Mouse (Mus musculus) neural tube, embryonic 13.5 days (tissue): ENCODE measurements around the gene Hist1h4i. TPM values are rescaled to one million over a fixed set of nuclear protein-coding genes. Genes with fewer than 3 reads are reported as not detected.
"Not testable (repeated sequence)": the region's sequence is repeated elsewhere in the genome, so short reads cannot be mapped to it uniquely, and the experiment has no call there.

ENCODE experiments used
- ATAC-seq: fragments of 200-750 bp; cut with Nextera tagmentation; 2 replicates; pipeline ENCODE4 v1.8.0; 2017; ENCODE audit warnings: low read depth, mild to moderate bottlenecking, moderate TSS enrichment, moderate library complexity
- H3K27ac ChIP-seq: fragments of 300-500 bp; sonication (generic); replicated peaks from 2 replicates; pipeline ENCODE4 v1.5.1; 2015; ENCODE audit warnings: moderate library complexity, mild to moderate bottlenecking, inconsistent platforms
- H3K27me3 ChIP-seq: fragments of 300-500 bp; sonication (generic); 2 replicates; pipeline ENCODE4 v1.6.1; 2015; ENCODE audit warnings: mild to moderate bottlenecking, inconsistent platforms
- H3K36me3 ChIP-seq: fragments of 300-500 bp; sonication (generic); 2 replicates; pipeline ENCODE4 v1.6.1; 2015; ENCODE audit warnings: mild to moderate bottlenecking, inconsistent platforms
- H3K4me1 ChIP-seq: fragments of 300-500 bp; sonication (generic); replicated peaks from 2 replicates; pipeline ENCODE4 v1.6.1; 2015; ENCODE audit warnings: inconsistent platforms
- H3K4me2 ChIP-seq: fragments of 300-500 bp; sonication (generic); 2 replicates; pipeline ENCODE4 v1.6.1; 2015; ENCODE audit warnings: inconsistent platforms, mild to moderate bottlenecking, moderate library complexity
- H3K4me3 ChIP-seq: fragments of 300-500 bp; sonication (generic); 2 replicates; pipeline ENCODE4 v1.5.1; 2015; ENCODE audit warnings: mild to moderate bottlenecking, inconsistent platforms
- H3K9ac ChIP-seq: fragments of 300-500 bp; sonication (generic); 2 replicates; pipeline ENCODE4 v1.6.1; 2015; ENCODE audit warnings: moderate library complexity, mild to moderate bottlenecking, inconsistent platforms
- H3K9me3 ChIP-seq: fragments of 300-500 bp; sonication (generic); 2 replicates; pipeline ENCODE4 v1.6.1; 2016; ENCODE audit warnings: inconsistent platforms
- WGBS: fragments of 180-500 bp; shearing (Covaris S2); methylation state at CpG from one replicate; pipeline ENCODE4 v1.1.7; 2015; 5-methylcytosine and 5-hydroxymethylcytosine counted together
- polyA plus RNA-seq: library from polyadenylated mRNA; unstranded; fragments of >200 nt; fragmentation: Nextera tagmentation; extraction: Ambion mirVana; gene quantifications from 2 replicates; pipeline ENCODE4 v1.2.1, GENCODE M21; 2015

Hist1h4i gene
- polyA plus RNA-seq, 1 experiment from 2014 or later: 10.1 TPM

GRCm38 (mm10) chr13:22043503-22044431 is 2.6 kb upstream of the Hist1h4i start:
- Histone ChIP-seq H3K36me3 (no peaks in the 10 kb centered on the region), H3K27me3 (no peaks in the 10 kb centered on the region), H3K9me3 (no peaks in the 10 kb centered on the region), H3K4me1 (peaks cover 29% of the 10 kb centered on the region), H3K27ac (peak overlapping the region; percentile 87), H3K4me3 (peak overlapping the region; percentile 39), H3K4me2 (peak overlapping the region; percentile 78), H3K9ac (peak overlapping the region; percentile 67)
- 1% methylated on average over 13 of the region's 14 CpGs for WGBS
- peak; percentile 29 for ATAC-seq

GRCm38 (mm10) chr13:22042568-22043502 is 1.7 kb upstream of the Hist1h4i start, which contains the start of the genes Hist1h2ag and Hist1h2bj:
TSS of gene Hist1h2ag (minus strand) at chr13:22042944.
TSS of gene Hist1h2bj (plus strand) at chr13:22043214.
- not testable (repeated sequence) for H3K9me3 ChIP-seq, H3K27me3 ChIP-seq, H3K36me3 ChIP-seq
- ATAC-seq: peak; percentile 94
- H3K4me3 ChIP-seq: peak within 1 kb of the TSS; percentile 39
- WGBS: under 1% methylated on average over 45 of the region's 80 CpGs
- H3K9ac ChIP-seq: peak within 1 kb of the TSS; percentile 67
- H3K4me1 ChIP-seq: peaks cover 29% of the 10 kb centered on the region
- H3K27ac ChIP-seq: peak within 1 kb of the TSS; percentile 88
- H3K4me2 ChIP-seq: peak within 1 kb of the TSS; percentile 78

GRCm38 (mm10) chr13:22041651-22042567 is 747 bp upstream of the Hist1h4i start:
- Histone ChIP-seq H3K27ac (peak overlapping the region; percentile 88), H3K4me3 (peak overlapping the region; percentile 38), H3K9me3 (no peaks in the 10 kb centered on the region), H3K4me2 (peak overlapping the region; percentile 78), H3K9ac (peak overlapping the region; percentile 64), H3K27me3 (no peaks in the 10 kb centered on the region), H3K36me3 (no peaks in the 10 kb centered on the region), H3K4me1 (peaks cover 30% of the 10 kb centered on the region)
- WGBS: 3% methylated on average over 13 of the region's 13 CpGs
- ATAC-seq: no peak; the same call in 1 of the 2 replicates

- peak overlapping the region; percentile 78 for H3K4me2 ChIP-seq
- under 1% methylated on average over 20 of the region's 24 CpGs for WGBS
- peaks cover 38% of the 10 kb centered on the region for H3K4me1 ChIP-seq
- H3K36me3 ChIP-seq: no peaks in the 10 kb centered on the region
- H3K27me3 ChIP-seq: no peaks in the 10 kb centered on the region
- ATAC-seq: 0 out of 2 replicates have a peak, but pooled peaks have one; percentile 6
- H3K4me3 ChIP-seq: peak overlapping the region; percentile 41
- H3K9me3 ChIP-seq: no peaks in the 10 kb centered on the region
- H3K27ac ChIP-seq: peak overlapping the region; percentile 88
- H3K9ac ChIP-seq: peak overlapping the region; percentile 66
Measured at GRCm38 (mm10) chr13:22040464-22041141, 559 bp downstream of the Hist1h4i start.

- H3K27me3 ChIP-seq: no peaks in the 10 kb centered on the region
- peak overlapping the region; percentile 78 for H3K4me2 ChIP-seq
- WGBS: 11% methylated on average over 2 of the region's 2 CpGs
- no peak overlapping the region; the same call in 1 of the 2 replicates for H3K9ac ChIP-seq
- H3K4me3 ChIP-seq: peak overlapping the region; percentile 41
- no peak for ATAC-seq
- H3K4me1 ChIP-seq: peaks cover 39% of the 10 kb centered on the region
- no peaks in the 10 kb centered on the region for H3K36me3 ChIP-seq
- no peaks in the 10 kb centered on the region for H3K9me3 ChIP-seq
- no peak overlapping the region for H3K27ac ChIP-seq
Measured at GRCm38 (mm10) chr13:22039951-22040463, 1.2 kb downstream of the Hist1h4i start.

GRCm38 (mm10) chr13:22039364-22039763 is 1.8 kb downstream of the Hist1h4i start:
- Histone ChIP-seq H3K4me1 (peaks cover 41% of the 10 kb centered on the region), H3K4me2 (no peak overlapping the region), H3K27ac (no peak overlapping the region), H3K36me3 (no peaks in the 10 kb centered on the region), H3K27me3 (no peaks in the 10 kb centered on the region), H3K9ac (no peak overlapping the region), H3K4me3 (no peak overlapping the region), H3K9me3 (no peaks in the 10 kb centered on the region)
- 59% methylated on average over 5 of the region's 5 CpGs for WGBS
- no peak for ATAC-seq

- no peaks in the 10 kb centered on the region for H3K27me3 ChIP-seq
Measured at GRCm38 (mm10) chr13:22037415-22037814, 3.7 kb downstream of the Hist1h4i start.

GRCm38 (mm10) chr13:22036986-22037385 is 4.2 kb downstream of the Hist1h4i start:
- 0 out of 2 replicates have a peak overlapping the region, but pooled peaks have one; percentile 74 for H3K27ac ChIP-seq
- H3K4me1 ChIP-seq: peaks cover 35% of the 10 kb centered on the region
- ATAC-seq: no peak
- H3K9me3 ChIP-seq: no peaks in the 10 kb centered on the region
- peak overlapping the region; percentile 72 for H3K4me2 ChIP-seq
- peak overlapping the region; percentile 42; the same call in 1 of the 2 replicates for H3K4me3 ChIP-seq
- WGBS: 64% methylated on average over 3 of the region's 3 CpGs
- H3K36me3 ChIP-seq: no peaks in the 10 kb centered on the region
- no peaks in the 10 kb centered on the region for H3K27me3 ChIP-seq
- peak overlapping the region; percentile 70 for H3K9ac ChIP-seq

More at GRCm38 (mm10) chr13:22037415-22037814, 3.7 kb downstream of the Hist1h4i start:
- Histone ChIP-seq H3K9ac (no peak overlapping the region), H3K4me2 (0 out of 2 replicates have a peak overlapping the region, but pooled peaks have one; percentile 72), H3K27ac (no peak overlapping the region), H3K4me1 (peaks cover 38% of the 10 kb centered on the region), H3K36me3 (no peaks in the 10 kb centered on the region), H3K9me3 (no peaks in the 10 kb centered on the region), H3K4me3 (no peak overlapping the region)
- no peak for ATAC-seq
- 63% methylated on average over 2 of the region's 2 CpGs for WGBS

- Histone ChIP-seq H3K27me3 (no peaks in the 10 kb centered on the region), H3K9me3 (no peaks in the 10 kb centered on the region), H3K4me1 (peaks cover 30% of the 10 kb centered on the region), H3K9ac (peak overlapping the region; percentile 70), H3K36me3 (no peaks in the 10 kb centered on the region), H3K27ac (peak overlapping the region; percentile 74), H3K4me3 (peak overlapping the region; percentile 42), H3K4me2 (peak overlapping the region; percentile 72)
- peak; percentile 16; the same call in 1 of the 2 replicates for ATAC-seq
- WGBS: 3% methylated on average over 21 of the region's 23 CpGs
Measured at GRCm38 (mm10) chr13:22036149-22036956, 4.8 kb downstream of the Hist1h4i start.
